Mouse (Mus musculus) adrenal gland, adult 18-20 months (tissue): ENCODE results near the gene Ccdc180. TPM values are rescaled to one million over a fixed set of nuclear protein-coding genes. Genes with fewer than 3 reads are reported as not detected.

ENCODE experiments used
- DNase-seq, 2 experiments: peaks; one replicate each; pipeline ENCODE4 v3.0.0; 2021 to 2022; ENCODE audit warnings: low spot score in 2 of 2
- total RNA-seq, 2 experiments: library from RNA; stranded (reverse); gene quantifications; 1 replicate in 1 of 2; 2 replicates in 1 of 2; pipeline ENCODE4 v1.2.3; 2021

The Ccdc180 gene
- total RNA-seq, 2 experiments from 2014 or later = 0.10 TPM; not detected in 1

GRCm38 (mm10) chr4:45969051-45969450 lies 78.9 kb downstream of the Ccdc180 start:
- DNase-seq = no peak

- no peak for DNase-seq
These were observed 80.0 kb downstream of the Ccdc180 start for GRCm38 (mm10) chr4:45970048-45970560.

DNA sequence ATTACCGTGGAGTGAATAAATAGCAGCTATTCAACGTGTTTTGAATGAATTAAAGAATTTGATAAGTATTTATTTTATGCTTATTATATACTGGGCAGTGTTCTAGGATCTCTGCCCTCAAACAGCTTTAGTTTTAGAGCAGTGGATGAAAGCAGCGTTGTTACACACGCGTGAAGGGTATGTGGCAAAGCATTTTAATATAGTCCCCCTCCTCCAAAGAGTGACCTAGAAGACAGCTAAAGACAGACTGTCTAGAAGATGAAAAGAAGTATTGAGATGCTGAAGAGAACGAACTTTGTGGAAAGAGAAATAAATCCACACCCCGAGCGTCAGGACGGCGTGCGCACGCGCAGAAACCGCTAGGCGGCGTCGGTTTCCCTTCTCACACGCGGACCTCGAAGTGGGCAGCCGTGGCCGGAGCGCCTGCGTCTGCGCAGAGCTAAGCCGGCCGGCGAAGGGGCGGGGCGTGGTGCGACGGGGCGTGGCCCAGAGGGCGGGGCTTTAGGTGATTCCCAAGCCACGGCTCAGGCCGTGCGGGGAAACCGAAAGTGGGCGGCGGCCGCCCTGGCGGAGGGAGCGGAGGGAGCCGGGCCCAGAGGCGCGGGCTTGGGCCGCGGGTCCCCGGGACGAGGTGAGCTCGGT lies 81.8 kb downstream of the Ccdc180 start:
- DNase-seq = peak; percentile 100

GRCm38 (mm10) chr4:45972448-45972854 lies 82.3 kb downstream of the Ccdc180 start:
- peak in 1 of 2 experiments; percentile 65 for DNase-seq

GRCm38 (mm10) chr4:45972951-45973350 lies 82.8 kb downstream of the Ccdc180 start:
- no peak for DNase-seq

DNA sequence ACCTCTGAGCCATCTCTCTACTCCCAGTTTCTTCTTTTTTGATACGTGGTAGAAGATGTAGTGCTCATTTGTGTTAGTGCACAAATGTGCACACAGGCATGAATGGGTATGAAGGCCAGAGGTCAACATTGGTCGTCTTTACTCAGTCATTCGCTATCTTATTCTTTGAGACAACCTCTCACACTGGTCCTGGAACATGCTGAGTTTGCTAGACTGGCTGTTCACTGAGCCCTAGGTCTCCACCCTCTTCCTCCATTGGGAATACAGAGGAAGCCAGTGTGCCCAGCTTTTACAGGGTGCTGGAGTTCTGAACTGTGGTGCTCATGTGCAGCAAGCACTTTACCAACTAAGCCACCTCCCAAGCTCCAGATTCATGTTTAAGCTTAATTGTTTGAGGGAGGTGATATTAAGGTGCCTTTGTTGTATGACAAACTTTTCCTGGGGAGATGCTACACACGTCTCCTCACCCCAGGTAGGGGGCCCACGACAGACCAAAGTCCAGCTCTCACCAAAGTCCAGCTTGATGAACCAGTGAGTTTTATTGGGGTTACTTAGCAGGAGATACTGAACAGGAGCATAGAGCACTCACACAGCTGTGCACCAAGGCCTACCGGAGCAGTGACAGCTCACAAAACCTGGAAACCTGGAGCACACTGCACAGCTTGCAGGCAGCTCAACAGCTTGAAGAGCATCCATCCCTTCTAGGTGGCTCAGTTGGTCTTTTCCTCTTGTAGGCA lies 87.0 kb downstream of the Ccdc180 start:
- no peak for DNase-seq

GRCm38 (mm10) chr4:45979916-45980315 lies 89.8 kb downstream of the Ccdc180 start:
- no peak for DNase-seq

- DNase-seq = no peak
These were observed 91.0 kb downstream of the Ccdc180 start for GRCm38 (mm10) chr4:45981054-45981453.

- DNase-seq = no peak
These were observed 100.5 kb downstream of the Ccdc180 start for GRCm38 (mm10) chr4:45990427-45991135.

GRCm38 (mm10) chr4:45998536-45998935 lies 108.4 kb downstream of the Ccdc180 start:
- no peak for DNase-seq

Other genes starting within 250 kb of the Ccdc180 start
- gene Aldh1b1, start 91.3 kb upstream of the Ccdc180 start, total RNA-seq = 10 to 100 TPM; 15.3 to 31.9 TPM
- gene Igfbpl1, start 63.4 kb upstream of the Ccdc180 start, total RNA-seq = under 1 TPM in 1 of 2 experiments, not detected in 1; 0.13 TPM
- under 1 TPM; 0.19 to 0.96 TPM for gene Stra6l, start 41.6 kb upstream of the Ccdc180 start, total RNA-seq
- 10 to 100 TPM; 27.8 to 30.4 TPM for gene Tdrd7, start 75.0 kb downstream of the Ccdc180 start, total RNA-seq
- gene Tmod1, start 148.6 kb downstream of the Ccdc180 start, total RNA-seq = 1 to 10 TPM; 4.5 to 7.9 TPM
- gene Ncbp1, start 248.3 kb downstream of the Ccdc180 start, total RNA-seq = 10 to 100 TPM; 44.5 to 48.5 TPM
- gene Tstd2, start 248.4 kb downstream of the Ccdc180 start, total RNA-seq = 10 to 100 TPM; 24.6 to 31.4 TPM